Mouse (Mus musculus) large intestine, adult 2 months (tissue): ENCODE measurements around the gene Lpo. TPM values are rescaled to one million over a fixed set of nuclear protein-coding genes. Genes with fewer than 3 reads are reported as not detected.

Experiments used
- DNase-seq: peaks from one replicate; pipeline ENCODE4 v3.0.0-alpha.2; 2012; ENCODE audit warnings: low read depth, low spot score
- WGBS: fragments of 180-500 bp; shearing (Covaris S2); methylation state at CpG from one replicate; pipeline ENCODE4 v1.1.7; 2018; 5-methylcytosine and 5-hydroxymethylcytosine counted together
- polyA plus RNA-seq: library from polyadenylated mRNA; depleted of rRNA; stranded (reverse); fragments of >200 nt; gene quantifications from 2 replicates; pipeline ENCODE4 v1.2.3, GENCODE M21; 2012; rRNA removed

Lpo gene
- polyA plus RNA-seq, 1 experiment, result 0.17 TPM

DNA sequence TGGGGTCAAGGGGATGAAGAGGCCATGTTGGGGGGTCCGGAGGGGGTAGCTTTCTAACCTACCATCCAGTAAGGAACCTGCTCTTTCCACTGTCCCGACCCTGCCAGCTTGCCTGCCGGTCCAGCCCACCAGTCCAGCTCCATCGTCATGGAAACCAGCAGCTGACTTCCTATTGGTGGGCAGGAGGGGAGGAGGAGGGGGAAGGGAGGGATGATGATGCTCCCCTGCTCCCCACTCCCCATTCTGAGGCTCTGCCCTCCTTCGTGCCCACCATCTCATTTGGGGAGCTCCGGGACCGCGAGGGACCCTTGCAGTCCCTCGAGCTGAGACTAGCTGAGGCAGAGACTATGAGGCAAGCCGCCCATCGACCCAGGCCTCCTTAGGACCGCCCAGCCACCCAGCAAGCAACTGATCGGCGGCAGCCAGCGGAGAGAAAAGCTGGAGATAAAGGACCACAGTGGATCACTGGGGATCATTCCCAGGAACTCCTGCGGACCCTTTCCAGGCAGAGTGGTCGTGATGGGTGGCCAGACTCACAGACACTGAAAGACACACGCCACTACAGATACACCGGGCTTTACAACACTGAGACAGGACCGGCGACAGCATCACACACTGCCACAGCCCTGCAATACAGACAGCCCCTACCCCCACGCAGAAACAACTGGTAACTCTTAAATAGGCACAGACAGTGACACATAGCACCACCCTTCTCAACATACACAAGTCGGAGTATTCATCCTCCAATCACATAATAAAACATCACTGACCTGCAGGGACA lies 67.6 kb downstream of the Lpo start, which contains the start of gene Tspoap1:
Gene Tspoap1, plus strand, starts transcription at position 241 of the 781 bp plus-strand sequence.
- WGBS, result 10% methylated on average over 23 of the region's 23 CpGs
- DNase-seq, result no peak

DNA sequence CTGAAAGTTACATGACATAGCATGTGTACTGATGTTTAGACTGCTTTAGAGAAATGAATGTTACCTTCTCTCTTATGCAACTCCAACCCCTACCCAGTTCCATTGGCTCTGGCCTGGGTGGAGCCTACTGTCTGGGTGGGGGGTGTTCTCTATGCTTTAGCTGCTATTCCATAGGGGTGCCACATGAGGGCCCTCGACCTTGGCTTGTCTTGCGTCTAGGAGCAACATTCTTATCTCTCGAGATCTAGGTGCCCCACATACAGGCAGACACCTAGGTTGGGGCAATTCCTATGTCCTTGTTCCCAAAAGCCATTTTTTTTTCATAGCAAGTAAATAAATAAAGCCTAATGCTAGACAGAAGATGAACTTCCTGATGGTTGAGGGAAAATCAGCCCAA lies 68.5 kb downstream of the Lpo start:
- no peak for DNase-seq
- 4% methylated on average over 3 of the region's 3 CpGs for WGBS

- WGBS, result 65% methylated on average over 4 of the region's 4 CpGs
- DNase-seq, result no peak
Observed at GRCm38 (mm10) chr11:87758957-87759608, 69.0 kb downstream of the Lpo start.

DNA sequence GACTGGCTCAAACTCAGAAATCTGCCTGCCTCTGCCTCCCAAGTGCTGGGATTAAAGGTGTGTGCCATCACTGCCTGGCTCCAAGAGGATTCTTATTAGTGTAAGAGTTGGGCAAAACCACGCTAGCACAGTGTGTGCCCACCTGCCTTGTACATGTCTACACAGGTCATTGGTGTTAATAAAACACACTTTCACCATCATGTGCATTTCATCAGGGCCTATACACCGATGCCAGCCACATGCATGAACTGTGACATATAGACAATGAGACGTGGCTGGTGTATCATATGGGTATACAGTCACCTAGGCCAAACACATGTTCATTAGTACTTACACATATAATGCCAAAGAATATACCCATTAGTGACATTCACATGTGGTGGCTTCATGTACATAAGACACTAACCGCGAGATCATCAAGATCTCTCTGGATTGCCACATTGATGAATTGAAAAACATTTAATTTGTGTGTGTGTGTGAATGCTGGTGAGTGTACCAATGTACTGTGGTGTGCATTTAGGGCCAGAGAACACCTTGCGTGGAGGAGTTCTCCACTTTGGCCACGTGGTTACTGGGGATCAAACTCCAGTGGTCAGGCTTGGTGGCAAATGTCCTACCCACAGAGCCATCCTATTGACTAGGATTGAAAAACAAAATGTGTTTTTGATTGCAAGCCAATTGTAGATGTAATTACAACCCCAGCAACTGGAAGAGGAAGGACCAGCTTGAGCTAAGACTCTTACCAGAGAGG lies 69.8 kb downstream of the Lpo start:
- DNase-seq, result no peak
- 77% methylated on average over 7 of the region's 7 CpGs for WGBS

DNA sequence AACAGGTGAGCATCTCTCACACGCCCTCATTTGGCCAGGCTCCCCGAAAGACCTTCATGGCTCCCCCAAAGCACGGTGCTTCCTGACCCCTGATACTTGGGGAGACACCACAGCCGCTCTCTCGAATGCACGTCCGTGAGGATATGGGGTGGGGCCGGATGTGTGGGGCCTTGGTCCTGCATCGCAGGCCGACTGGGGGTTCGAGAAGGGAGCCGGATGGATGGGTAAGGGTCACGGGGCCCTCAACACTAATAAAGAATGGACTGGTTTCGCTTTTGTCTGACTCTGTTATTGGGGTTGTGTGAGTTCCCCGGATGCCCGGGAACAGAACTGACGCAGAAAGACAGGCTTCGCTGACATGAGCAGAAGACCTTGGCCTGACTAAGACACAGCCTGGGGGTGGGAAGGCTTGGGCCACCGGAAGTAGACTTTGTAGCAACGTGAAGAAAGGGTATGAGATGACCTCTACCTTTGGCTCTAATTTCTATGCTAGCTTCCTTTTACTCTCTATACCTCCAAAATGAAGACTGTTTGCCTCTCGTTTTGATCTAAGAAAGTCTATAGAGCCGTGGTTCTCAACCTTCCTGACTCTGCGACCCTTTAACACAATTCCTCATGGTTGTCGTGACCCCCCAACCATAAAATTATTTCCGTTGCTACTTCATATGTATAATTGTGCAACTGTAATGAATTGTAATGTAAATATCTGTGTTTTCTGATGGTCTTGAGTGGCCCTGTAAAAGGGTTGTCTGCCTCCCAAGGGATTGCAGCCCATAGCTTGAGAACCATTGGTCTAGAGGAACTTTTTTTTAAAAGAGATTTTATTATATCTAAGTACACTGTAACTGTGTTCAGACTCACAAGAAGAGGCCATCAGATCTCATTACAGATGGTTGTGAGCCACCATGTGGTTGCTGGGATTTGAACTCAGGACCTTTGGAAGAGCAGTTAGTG lies 70.8 kb downstream of the Lpo start:
- WGBS, result 78% methylated on average over 25 of the region's 25 CpGs
- no peak for DNase-seq

Other genes with a start within 250 kb of the Lpo start
- 22.4 and 61.6 TPM in 2 replicates for gene Mtmr4, start 236.1 kb downstream of the Lpo start, polyA plus RNA-seq
- 0.04 and 0.19 TPM in 2 replicates for gene Hsf5, start 211.1 kb downstream of the Lpo start, polyA plus RNA-seq
- gene Rnf43, start 165.6 kb downstream of the Lpo start, polyA plus RNA-seq, result 11.2 and 16.2 TPM in 2 replicates
- gene Supt4a, start 90.7 kb downstream of the Lpo start, polyA plus RNA-seq, result 67.4 and 76.6 TPM in 2 replicates
- gene Tspoap1, start 67.7 kb downstream of the Lpo start, polyA plus RNA-seq, result 0.81 and 1.0 TPM in 2 replicates
- 0.06 and 0.08 TPM in 2 replicates for gene Mpo, start 34.7 kb downstream of the Lpo start, polyA plus RNA-seq
- 9.0 and 9.9 TPM in 2 replicates for gene Mks1, start 24.9 kb upstream of the Lpo start, polyA plus RNA-seq
- 0.20 and 0.26 TPM in 2 replicates for gene Epx, start 47.2 kb upstream of the Lpo start, polyA plus RNA-seq
- gene Olfr462, start 64.0 kb upstream of the Lpo start, polyA plus RNA-seq, result not detected in 2 replicates
- gene Olfr463, start 69.1 kb upstream of the Lpo start, polyA plus RNA-seq, result not detected in 2 replicates
- gene Olfr464, start 92.7 kb upstream of the Lpo start, polyA plus RNA-seq, result not detected in 2 replicates
- 71.1 and 101 TPM in 2 replicates for gene Dynll2, start 159.2 kb upstream of the Lpo start, polyA plus RNA-seq
- gene Srsf1, start 219.1 kb upstream of the Lpo start, polyA plus RNA-seq, result 54.8 and 81.0 TPM in 2 replicates
- gene Vezf1, start 240.0 kb upstream of the Lpo start, polyA plus RNA-seq, result 9.8 and 13.7 TPM in 2 replicates